Mouse (Mus musculus): Measurements from ENCODE around the gene Gm8909.

GRCm38 (mm10) chr17:36131516-36132265, 36.6 kb downstream of the Gm8909 start:
- TF ChIP-seq CTCF (IDR thresholded peaks at IDR 0.05; ENCODE audit: low read depth) (peak; percentile 20; the same call in 1 of the 2 replicates), EP300 (IDR thresholded peaks at IDR 0.05; ENCODE audit: low read depth) (no peak)
